Mouse (Mus musculus) MEL-GATA-1-ER (cell line): Measurements from ENCODE around the gene Bmp8a.
A peak's percentile ranks its signal among the peaks of the same experiment; 100 is the strongest.
"Not testable (repeated sequence)": the region's sequence is repeated elsewhere in the genome, so short reads cannot be mapped to it uniquely, and the experiment has no call there.

ENCODE experiments used
- DNase-seq: peaks from one replicate; pipeline ENCODE4 v3.0.0-alpha.2; 2012; ENCODE audit warnings: low read depth; ENCODE audit errors: extremely low read depth

Gene Bmp8a

DNA sequence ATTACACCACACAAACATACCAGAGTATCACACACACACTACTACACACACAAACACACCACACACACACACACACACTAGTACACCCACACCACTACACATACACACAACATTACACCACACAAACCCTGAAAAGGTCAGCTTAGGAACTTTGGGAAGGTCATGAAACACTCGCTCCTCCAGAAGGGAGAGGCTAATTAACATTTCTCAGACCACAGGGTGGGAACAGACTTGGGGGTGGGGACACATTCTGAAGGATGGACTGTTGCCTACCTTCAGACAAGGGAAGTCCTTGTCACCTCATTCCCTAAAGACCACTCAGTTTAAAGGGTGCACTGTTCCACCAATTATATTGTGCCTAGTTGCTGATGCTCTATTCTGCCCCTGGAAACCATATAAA, 11.1 kb downstream of the Bmp8a start:
- not testable (repeated sequence) for DNase-seq

DNA sequence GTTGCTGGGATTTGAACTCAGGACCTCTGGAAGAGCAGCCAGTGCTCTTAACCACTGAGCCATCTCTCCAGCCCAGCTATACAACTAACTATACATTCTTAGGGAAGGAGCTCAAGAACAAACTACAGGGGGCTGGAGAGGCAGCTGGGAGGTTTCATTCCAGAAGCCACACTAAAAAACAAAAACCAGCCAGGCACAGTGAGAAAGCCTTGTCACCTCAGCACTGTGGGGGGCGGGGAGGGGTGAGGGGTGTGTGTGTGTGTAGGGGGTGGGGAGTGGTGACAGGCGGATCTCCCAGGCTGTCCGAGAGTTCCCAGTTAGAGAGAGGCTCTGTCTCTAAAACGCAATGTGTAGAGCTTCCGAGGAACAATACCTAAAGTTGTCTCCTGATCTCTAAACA, 11.7 kb downstream of the Bmp8a start:
- DNase-seq: no peak

DNA sequence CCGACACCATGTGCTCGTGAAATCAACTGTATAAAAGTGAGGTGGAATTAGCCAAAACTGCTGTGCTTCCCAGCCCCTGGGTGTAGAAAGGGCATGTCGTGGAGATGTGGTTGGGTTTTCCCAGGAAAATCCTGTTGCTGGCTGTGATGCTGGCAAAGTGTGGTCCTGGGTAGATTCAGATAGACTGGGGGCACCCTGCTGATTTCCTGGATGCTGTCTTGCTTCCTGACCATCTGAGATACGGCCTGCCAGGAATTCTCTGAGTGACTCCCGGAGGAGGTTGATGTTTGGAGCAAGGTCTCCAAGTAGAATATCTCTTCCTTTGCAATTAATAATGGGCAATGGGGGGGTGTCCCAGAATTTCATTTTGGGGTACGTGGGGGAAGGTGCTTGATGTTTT, 14.1 kb downstream of the Bmp8a start:
- DNase-seq: no peak

DNA sequence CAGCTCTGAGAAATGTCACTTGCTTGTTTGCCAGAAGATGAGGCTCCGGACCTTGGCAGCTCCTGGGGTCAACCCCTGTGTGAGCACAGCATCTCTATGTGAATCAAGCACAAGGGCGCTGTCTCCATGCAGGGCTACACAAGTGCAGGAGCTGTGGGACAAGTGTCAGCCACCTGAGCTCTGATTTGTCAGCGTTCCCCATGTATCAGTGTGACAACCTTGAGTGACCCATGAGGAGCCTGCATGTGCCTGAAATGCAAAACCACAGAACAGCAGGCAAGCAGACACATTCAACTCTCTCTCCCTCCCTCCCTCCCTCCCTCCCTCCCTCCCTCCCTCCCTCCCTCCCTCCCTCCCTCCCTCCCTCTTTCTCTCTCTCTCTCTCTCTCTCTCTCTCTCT, 15.4 kb downstream of the Bmp8a start:
- DNase-seq: no peak

DNA sequence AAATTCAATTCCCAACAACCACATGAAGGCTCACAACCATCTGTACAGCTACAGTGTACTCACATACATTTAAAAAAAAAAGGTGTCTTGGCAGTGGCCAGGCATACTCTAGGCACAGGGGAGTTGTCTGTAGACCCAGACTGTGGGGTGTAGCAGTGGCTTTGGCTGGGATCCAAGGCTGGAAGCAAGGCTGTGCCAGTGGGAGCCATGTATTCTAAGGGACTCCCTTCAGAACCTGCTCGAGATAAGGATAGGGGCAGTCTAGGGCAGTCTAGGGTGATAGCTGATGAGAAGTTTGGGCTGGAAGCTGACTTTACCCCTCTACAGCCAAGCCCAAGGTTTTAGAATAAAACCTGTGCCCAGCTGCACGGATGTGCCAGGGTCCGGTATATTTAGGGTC, 17.0 kb downstream of the Bmp8a start:
- DNase-seq: no peak

DNA sequence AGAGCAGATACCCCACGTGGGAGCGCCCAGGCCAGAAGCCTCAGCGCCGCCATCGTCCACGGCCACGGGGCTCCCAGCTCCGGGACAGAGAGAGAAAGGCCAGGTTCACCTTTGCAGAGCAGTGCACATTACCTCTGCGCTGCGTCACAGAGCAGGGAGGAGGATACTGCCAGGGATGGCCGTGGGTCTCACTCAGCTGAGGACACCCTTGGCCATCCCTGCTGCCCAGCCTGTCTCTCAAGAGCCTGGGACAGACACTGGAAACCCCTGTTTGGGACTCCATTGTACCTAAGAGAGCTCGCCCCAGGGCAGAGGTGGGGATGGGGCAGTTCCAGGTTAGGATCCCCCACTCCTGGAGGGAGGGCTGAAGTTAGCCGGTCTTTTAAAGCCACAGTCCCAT, 19.5 kb downstream of the Bmp8a start, which contains the start of gene Oxct2a:
TSS of gene Oxct2a (minus strand) at position 101 of the 400 bp plus-strand sequence.
- DNase-seq: no peak

DNA sequence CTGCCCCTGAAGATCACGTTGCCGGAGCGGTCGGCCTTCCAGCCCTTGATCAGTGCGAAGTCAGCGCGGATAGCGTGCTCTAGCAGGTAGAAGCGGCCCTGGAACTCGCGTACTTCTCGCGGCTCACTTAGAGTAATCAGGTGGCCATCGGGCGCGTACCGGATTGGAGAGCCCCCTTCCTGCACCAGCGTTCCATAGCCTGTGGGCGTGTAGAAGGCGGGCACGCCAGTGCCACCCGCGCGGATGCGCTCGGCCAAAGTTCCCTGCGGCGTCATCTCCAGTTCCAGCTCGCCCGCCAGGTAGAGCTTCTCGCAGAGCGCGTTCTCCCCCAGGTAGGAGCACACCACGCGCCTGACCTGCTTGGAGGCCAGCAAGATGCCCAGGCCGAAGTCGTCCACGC, 20.1 kb downstream of the Bmp8a start:
- DNase-seq: not testable (repeated sequence)

DNA sequence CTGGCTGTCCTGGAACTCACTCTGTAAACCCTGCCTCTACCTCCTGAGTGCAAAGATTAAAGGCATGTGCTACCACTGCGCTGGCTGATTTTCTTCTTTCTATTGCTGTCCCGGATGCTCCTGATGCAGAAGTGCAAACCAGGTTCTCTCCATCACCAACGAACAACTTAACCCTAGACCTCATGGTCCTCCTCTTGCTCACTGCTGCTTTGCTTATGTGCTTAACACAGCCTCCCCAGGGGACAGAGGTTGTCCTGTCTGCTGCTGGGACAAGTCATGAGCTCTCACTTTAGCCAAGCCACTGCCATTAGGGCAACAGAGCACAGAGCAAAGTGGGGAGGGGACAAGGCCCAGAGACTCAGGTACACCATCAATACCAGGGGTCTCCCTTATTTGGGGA, 28.6 kb downstream of the Bmp8a start:
- no peak for DNase-seq

DNA sequence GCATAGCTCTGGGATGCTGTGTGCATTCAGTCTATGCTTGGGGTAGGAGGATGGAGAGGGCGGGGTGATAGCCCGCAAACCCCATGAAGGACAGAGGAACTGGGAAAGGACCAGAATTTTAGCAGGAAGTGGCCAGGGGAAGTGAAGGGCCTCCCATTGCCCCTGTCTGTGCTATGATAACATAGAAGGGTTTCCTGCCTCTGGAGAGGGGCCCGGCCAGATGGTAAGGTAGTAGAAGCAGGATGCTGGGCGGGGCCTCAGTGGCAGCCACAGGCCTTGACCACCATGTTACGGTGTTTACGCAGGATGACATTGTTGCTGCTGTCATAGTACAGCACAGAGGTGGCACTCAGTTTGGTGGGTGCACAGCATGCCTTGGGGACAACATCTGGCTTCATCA, 30.0 kb downstream of the Bmp8a start:
- no peak for DNase-seq

DNA sequence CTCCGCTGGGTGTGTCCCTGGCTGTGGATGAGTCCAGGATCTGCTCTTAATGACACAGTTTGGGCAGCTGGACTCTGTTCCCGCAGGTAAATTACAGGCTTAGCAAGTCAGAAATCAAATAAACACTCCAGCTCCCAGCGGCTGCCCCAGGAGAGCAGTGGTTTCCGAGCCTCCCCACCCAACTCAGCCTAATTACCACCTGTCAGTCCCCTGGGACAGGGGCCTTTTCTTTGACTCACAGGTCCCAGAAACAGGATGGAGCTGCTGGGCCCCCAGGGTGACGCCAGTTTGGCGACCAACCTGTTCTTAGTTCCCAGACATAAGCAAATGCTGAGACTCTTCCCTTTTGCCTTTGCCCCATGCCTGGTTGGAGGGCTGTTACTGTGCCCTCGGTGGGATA, 31.2 kb downstream of the Bmp8a start:
- DNase-seq: no peak

DNA sequence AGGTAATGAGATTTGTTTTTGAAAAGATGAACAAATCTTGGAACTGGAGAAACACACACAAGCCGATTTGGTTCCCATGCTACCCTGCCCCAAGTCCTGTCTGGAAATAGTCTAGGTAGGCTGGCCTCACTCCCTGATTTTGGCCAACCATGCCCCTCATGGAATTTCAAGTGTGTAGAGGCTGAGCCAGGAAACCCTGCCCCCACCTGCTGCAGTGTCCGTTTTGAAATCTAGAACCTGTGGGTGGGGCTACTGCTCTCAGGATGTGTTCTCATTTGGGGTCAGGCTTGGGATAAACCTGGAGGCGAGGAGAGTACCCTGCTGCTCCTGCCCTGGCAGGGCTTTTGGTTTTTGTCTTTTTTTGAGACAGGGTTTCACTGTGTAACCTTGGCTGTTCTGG, 34.8 kb downstream of the Bmp8a start:
- DNase-seq: no peak

DNA sequence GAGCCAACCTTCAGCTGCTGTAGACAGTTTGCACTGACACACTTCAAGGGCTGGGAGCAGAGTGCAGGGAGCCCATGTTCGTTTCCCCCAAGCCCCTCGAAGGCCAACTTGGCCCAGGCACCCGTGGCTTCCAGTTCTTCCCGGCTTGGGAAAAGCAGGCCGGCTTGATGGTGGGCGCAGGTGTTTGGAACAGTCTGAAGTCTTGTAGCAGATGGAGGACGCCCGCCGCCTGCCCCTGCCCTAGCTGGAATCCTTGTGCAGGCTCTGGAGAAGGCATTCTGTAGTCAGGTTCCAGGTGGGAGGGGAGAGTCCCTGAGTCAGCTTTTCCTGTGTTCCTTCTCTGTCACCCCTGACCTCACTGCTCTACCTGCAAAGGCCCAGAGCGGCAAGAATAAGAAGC, 36.1 kb downstream of the Bmp8a start:
- no peak for DNase-seq

DNA sequence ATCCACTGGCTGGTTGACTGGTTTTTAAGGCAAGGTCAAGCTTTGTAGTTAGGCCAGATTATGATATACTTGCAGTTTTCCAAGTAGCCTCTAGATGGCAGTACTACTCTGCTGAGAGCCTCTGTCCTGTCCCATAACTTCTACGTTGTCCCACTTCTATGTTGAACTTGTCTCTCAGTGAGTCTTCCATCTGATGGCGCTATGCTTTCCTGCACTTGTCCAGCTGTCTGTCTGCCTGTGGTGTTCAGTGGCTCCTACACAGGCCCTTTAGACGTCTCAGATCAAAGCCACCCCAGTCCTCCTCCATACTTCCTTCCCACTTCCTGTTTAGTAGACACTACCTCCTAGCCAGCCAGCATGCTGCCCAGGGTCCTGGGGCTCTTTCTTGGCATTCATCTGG, 37.3 kb downstream of the Bmp8a start:
- peak; percentile 43 for DNase-seq

DNA sequence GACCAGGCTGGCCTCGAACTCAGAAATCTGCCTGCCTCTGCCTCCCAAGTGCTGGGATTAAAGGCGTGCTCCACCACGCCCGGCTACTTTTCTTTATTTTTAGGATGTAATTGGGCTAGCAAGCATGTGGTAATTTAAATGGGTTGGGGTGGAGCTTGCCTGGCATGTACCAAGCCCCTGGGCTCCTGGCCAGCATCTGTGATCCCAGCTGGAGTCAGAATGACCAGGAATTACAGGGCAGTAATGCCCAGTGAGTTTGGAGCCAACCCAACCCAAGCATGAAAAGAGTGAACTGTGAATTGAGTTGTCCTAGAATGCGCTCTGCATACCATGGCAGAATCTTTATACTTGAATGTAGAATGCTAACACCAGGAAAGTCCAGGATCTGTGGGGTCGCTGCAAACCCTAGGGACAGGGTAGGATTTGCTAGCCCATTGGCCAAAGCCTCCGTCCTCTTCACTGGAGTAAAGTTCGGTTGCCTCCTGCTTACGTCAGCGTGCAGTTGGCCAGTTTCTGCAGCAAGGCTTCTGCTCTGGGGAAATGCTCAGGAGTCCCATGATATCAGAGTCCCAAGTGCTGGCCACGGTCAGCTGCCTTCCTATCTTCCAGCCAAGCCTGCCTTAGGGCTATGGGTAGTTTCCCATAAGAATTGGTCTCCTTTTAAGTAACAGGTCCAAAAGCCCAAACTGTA, 43.9 kb downstream of the Bmp8a start:
- no peak for DNase-seq

DNA sequence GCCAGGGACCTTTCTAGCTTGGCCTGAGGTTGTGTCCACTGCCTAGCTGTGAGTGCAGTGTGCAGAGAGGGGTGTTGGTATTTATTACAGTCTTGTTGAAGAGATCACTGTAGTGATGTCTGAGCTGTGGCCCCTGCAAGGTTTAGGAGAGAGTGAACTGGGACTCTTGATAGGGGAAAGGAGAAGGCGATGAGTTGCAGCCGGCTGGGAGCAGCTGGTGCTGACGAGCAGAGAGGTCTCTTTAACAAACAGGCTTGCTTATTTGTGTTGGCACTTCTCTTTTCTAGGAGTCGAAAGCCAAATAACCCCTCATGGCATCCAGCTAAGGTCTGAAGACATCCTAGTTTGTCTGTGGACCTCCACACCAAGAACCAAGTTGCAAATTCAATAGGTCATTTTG, 44.8 kb downstream of the Bmp8a start:
- DNase-seq: no peak

DNA sequence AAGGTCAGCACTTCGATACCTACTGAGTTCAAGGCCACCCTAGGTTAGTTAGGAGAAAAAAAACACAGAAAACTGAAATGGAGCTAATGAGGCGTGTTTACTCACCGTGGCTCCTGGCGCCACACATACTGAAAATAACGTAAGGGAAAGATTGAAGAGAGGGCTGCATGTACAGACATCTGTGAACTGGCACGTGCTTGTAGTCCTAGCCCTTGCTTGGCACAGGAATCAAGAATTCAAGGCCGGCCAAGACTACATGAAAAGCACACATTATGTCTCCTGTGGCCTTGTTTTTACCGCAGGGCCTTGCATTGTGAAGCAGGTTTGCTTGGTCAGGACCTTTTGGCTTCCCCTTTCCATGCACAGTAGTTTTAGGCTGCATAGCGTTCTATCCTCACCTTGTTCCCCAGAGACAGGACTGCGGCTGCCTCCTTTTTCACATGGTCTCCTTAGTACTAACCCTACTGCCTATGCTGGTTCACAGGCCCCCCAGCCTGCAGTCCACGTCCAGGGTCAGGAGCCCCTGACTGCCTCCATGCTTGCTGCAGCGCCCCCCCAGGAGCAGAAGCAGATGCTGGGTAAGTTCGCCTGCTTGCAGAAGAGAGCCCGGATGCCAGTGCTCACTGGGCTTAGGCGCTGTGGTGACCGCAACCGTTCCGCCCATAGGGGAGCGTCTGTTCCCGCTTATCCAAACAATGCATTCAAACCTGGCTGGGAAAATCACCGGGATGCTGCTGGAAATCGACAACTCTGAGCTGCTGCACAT, 45.7 kb downstream of the Bmp8a start:
- DNase-seq: no peak

DNA sequence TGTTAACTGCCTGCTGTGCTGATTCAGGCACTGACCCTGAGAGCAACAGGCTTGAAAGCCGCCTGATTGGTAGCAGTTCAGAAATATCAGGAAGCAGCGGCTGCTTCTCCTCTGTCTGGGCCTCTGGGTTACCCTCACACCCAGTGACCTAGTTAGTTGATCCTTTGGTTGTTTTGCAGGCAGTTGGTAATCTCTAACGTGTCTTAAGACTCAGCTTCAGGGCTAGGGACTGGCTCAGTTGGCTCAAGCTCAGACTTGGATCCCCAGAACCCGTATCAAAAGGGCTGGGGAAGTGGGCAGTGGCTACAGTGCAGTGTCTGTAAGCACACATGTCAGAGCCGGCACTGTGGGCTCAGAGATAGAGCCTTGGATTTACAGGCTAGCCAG, 46.9 kb downstream of the Bmp8a start:
- DNase-seq: no peak

DNA sequence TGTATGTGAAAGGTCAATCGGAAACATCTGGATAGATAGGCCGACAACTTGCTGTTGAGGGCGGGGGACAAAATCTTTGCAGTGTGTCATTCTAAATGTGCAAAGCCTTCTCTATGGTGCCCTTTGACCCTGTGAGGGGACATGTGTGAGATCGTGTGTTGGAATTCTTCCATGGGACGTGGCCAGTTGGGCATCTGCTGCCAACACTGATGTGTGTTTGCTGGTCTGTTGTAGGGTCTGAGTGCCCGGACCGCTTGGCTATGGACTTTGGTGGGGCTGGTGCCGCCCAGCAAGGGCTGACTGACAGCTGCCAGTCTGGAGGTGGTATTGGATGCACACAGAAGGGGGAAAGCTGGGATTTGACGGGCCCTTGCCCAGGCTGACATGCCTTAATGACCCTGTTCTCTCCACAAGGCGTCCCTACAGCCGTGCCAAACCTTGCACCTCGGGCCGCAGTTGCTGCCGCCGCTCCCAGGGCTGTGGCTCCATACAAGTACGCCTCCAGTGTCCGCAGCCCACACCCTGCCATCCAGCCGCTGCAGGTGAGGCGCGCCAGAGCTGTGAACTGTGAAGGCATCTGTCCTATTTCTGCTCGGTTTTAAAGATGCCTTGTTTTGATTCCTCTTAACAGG, 47.4 kb downstream of the Bmp8a start:
- no peak for DNase-seq

DNA sequence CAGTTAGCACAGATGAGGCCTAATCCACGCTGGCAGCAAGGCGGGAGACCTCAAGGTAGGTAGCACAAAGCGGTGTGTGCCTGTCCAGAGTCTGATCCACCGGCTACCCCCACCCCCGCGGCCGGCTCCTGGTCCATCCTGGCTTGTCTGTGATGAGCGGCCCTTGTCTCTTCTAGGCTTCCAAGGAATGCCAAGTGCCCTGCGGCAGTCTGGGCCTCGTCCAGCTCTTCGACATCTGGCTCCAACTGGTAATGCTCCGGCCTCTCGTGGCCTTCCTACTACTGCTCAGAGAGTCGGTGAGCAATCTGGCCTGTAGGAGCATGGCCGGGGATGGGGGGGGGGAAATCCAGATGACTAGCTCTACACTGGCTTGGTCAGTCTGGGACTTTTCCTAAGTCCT, 48.0 kb downstream of the Bmp8a start:
- DNase-seq: not testable (repeated sequence)

DNA sequence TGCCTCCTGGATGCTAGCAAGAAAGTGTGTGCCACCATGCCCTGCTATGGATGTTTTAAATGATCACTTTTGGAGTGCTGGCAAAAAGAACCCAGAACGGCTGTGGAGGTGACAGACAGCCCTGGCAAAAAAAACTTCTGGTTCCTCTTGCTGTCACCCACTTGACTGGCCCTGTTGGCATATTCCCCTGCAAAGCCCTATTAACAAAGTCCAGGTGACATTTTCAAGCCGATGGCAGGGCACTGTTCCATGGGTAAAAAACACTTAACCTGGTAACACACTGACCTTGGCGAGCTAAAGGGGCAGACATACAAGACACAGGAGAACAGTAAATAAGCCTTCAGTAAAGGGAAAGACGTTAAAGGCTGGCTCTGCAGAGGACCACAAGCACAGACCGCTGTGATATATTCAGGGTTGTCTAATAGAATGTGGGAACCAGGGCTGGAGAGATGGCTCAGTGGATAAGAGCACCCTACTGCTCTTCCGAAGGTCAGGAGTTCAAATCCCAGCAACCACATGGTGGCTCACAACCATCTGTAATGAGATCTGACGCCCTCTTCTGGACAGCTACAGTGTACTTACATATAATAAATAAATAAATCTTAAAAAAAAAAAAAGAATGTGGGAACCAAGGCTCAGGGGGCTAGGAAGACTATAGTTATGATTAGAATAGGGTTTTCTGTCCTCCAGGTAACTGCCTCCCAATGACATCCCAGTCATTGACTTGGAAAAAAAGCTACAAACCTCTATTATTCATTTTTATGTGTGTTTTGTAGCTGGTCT, 49.2 kb downstream of the Bmp8a start:
- DNase-seq: no peak

DNA sequence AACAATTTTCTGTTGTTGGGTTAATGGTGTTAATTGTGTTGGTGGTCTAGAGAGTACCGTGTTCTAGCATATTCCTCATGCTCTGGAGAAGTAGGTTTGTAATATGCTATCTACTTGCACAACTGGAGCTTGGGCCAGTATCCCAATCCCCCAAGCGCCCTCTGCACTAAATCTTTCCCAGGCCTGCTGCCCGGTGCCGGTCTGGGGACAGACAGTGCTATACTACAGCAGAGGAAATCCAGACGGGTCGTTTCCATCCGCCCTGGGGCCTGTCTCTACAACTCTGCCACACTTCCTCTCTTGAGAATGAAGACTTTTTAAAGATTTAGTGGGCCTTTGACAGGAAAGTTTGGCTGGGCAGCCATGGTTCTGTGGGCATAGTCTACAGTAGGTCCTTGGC, 50.1 kb downstream of the Bmp8a start:
- no peak for DNase-seq

DNA sequence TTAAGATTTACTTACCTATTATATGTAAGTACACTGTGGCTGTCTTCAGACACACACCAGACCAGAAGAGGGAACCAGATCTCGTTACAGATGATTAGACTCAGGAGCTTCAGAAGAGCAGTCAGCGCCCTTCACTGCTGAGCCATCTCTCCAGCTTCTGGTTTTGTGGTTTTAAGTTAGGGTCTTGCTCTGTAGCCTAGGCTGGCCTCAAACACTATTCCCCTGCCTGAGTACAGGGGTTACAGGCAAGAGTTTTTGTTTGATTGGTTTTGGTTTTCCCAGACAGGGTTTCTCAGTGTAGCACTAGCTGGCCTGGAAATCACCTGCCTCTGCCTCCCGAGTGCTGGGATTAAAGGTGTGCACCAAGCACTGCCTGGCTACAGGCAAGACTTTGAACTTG, 50.7 kb downstream of the Bmp8a start:
- no peak for DNase-seq
